Mouse (Mus musculus): ENCODE results near the gene Ntf5. TPM values are rescaled to one million over a fixed set of nuclear protein-coding genes. Genes with fewer than 3 reads are reported as not detected.
A peak's percentile ranks its signal among the peaks of the same experiment; 100 is the strongest.

The Ntf5 gene
- polyA plus RNA-seq, 1 experiment from 2014 or later = 0.33 TPM

GRCm38 (mm10) chr7:45437046-45437445 is 23.6 kb downstream of the Ntf5 start:
- ATAC-seq (replicated peaks; ENCODE audit: low FRiP score) (no peak), DNase-seq (ENCODE audit: low spot score) (no peak)
- H3K4me2 ChIP-seq (ENCODE audit: low read depth, low read length, severe bottlenecking) = no peak overlapping the region
- H3K9me3 ChIP-seq (ENCODE audit: control insufficient read depth, low read length) = no peaks in the 10 kb centered on the region
- no peaks in the 10 kb centered on the region for H3K36me3 ChIP-seq (ENCODE audit: control insufficient read depth, insufficient read depth, low read length)
- no peaks in the 10 kb centered on the region for H3K27me3 ChIP-seq (ENCODE audit: control insufficient read depth, insufficient read depth, low read length)
- 23% methylated on average over 6 of the region's 6 CpGs for WGBS
- H3K4me3 ChIP-seq (ENCODE audit: low read depth, low read length) = no peak overlapping the region
- peaks cover 16% of the 10 kb centered on the region for H3K4me1 ChIP-seq (replicated peaks; ENCODE audit: control insufficient read depth, insufficient read depth, low read length)
- H3K27ac ChIP-seq (ENCODE audit: low read depth, low read length) = no peak overlapping the region
- no peak overlapping the region for H3K9ac ChIP-seq (ENCODE audit: low read length)

- DNase-seq (ENCODE audit: low spot score) (no peak), ATAC-seq (replicated peaks; ENCODE audit: low FRiP score) (no peak)
- Histone ChIP-seq H3K27ac (ENCODE audit: low read depth, low read length) (no peak within 1 kb of the TSS), H3K4me2 (ENCODE audit: low read depth, low read length, severe bottlenecking) (no peak within 1 kb of the TSS), H3K36me3 (ENCODE audit: control insufficient read depth, insufficient read depth, low read length) (no peaks in the 10 kb centered on the region), H3K9me3 (ENCODE audit: control insufficient read depth, low read length) (no peaks in the 10 kb centered on the region), H3K9ac (ENCODE audit: low read length) (no peak within 1 kb of the TSS), H3K4me1 (replicated peaks; ENCODE audit: control insufficient read depth, insufficient read depth, low read length) (peaks cover 16% of the 10 kb centered on the region), H3K4me3 (ENCODE audit: low read depth, low read length) (no peak within 1 kb of the TSS), H3K27me3 (ENCODE audit: control insufficient read depth, insufficient read depth, low read length) (no peaks in the 10 kb centered on the region)
- WGBS = 15% methylated on average over 19 of the region's 19 CpGs
Measured at GRCm38 (mm10) chr7:45437521-45438276, 24.2 kb downstream of the Ntf5 start, which contains the start of gene Ruvbl2. TSS of gene Ruvbl2 (minus strand) at chr7:45438096.

GRCm38 (mm10) chr7:45443526-45444420 is 30.3 kb downstream of the Ntf5 start:
- ATAC-seq (replicated peaks; ENCODE audit: low FRiP score) (no peak), DNase-seq (ENCODE audit: low spot score) (no peak)
- H3K27me3 ChIP-seq (ENCODE audit: control insufficient read depth, insufficient read depth, low read length) = no peaks in the 10 kb centered on the region
- no peaks in the 10 kb centered on the region for H3K9me3 ChIP-seq (ENCODE audit: control insufficient read depth, low read length)
- H3K36me3 ChIP-seq (ENCODE audit: control insufficient read depth, insufficient read depth, low read length) = no peaks in the 10 kb centered on the region; the same call in 1 of the 2 replicates
- no peaks in the 10 kb centered on the region for H3K4me1 ChIP-seq (replicated peaks; ENCODE audit: control insufficient read depth, insufficient read depth, low read length)
- no peak overlapping the region for H3K4me2 ChIP-seq (ENCODE audit: low read depth, low read length, severe bottlenecking)
- no peak overlapping the region for H3K4me3 ChIP-seq (ENCODE audit: low read depth, low read length)
- no peak overlapping the region for H3K9ac ChIP-seq (ENCODE audit: low read length)
- 91% methylated on average over 22 of the region's 22 CpGs for WGBS
- H3K27ac ChIP-seq (ENCODE audit: low read depth, low read length) = no peak overlapping the region

GRCm38 (mm10) chr7:45446589-45446988 is 33.1 kb downstream of the Ntf5 start:
- no peaks in the 10 kb centered on the region; the same call in 1 of the 2 replicates for H3K36me3 ChIP-seq (ENCODE audit: control insufficient read depth, insufficient read depth, low read length)
- H3K27me3 ChIP-seq (ENCODE audit: control insufficient read depth, insufficient read depth, low read length) = no peaks in the 10 kb centered on the region
- H3K9me3 ChIP-seq (ENCODE audit: control insufficient read depth, low read length) = no peaks in the 10 kb centered on the region
- H3K9ac ChIP-seq (ENCODE audit: low read length) = no peak overlapping the region
- H3K27ac ChIP-seq (ENCODE audit: low read depth, low read length) = no peak overlapping the region
- H3K4me2 ChIP-seq (ENCODE audit: low read depth, low read length, severe bottlenecking) = no peak overlapping the region
- no peak for DNase-seq (ENCODE audit: low spot score)
- H3K4me3 ChIP-seq (ENCODE audit: low read depth, low read length) = no peak overlapping the region
- no peak for ATAC-seq (replicated peaks; ENCODE audit: low FRiP score)
- H3K4me1 ChIP-seq (replicated peaks; ENCODE audit: control insufficient read depth, insufficient read depth, low read length) = no peaks in the 10 kb centered on the region

- Histone ChIP-seq H3K9me3 (ENCODE audit: control insufficient read depth, low read length) (no peaks in the 10 kb centered on the region), H3K4me1 (replicated peaks; ENCODE audit: control insufficient read depth, insufficient read depth, low read length) (no peaks in the 10 kb centered on the region), H3K27ac (ENCODE audit: low read depth, low read length) (no peak overlapping the region), H3K9ac (ENCODE audit: low read length) (no peak overlapping the region), H3K36me3 (ENCODE audit: control insufficient read depth, insufficient read depth, low read length) (no peaks in the 10 kb centered on the region; the same call in 1 of the 2 replicates), H3K4me3 (ENCODE audit: low read depth, low read length) (no peak overlapping the region), H3K4me2 (ENCODE audit: low read depth, low read length, severe bottlenecking) (no peak overlapping the region), H3K27me3 (ENCODE audit: control insufficient read depth, insufficient read depth, low read length) (no peaks in the 10 kb centered on the region)
- DNase-seq (ENCODE audit: low spot score) = no peak
- ATAC-seq (replicated peaks; ENCODE audit: low FRiP score) = no peak
- 39% methylated on average over 11 of the region's 11 CpGs for WGBS
Measured at GRCm38 (mm10) chr7:45447325-45447990, 34.0 kb downstream of the Ntf5 start.

- no peak for DNase-seq (ENCODE audit: low spot score)
- no peaks in the 10 kb centered on the region for H3K9me3 ChIP-seq (ENCODE audit: control insufficient read depth, low read length)
- H3K27ac ChIP-seq (ENCODE audit: low read depth, low read length) = no peak overlapping the region
- H3K4me2 ChIP-seq (ENCODE audit: low read depth, low read length, severe bottlenecking) = no peak overlapping the region
- no peaks in the 10 kb centered on the region for H3K36me3 ChIP-seq (ENCODE audit: control insufficient read depth, insufficient read depth, low read length)
- no peaks in the 10 kb centered on the region for H3K27me3 ChIP-seq (ENCODE audit: control insufficient read depth, insufficient read depth, low read length)
- no peak overlapping the region for H3K4me3 ChIP-seq (ENCODE audit: low read depth, low read length)
- no peak overlapping the region for H3K9ac ChIP-seq (ENCODE audit: low read length)
- no peak for ATAC-seq (replicated peaks; ENCODE audit: low FRiP score)
- no peaks in the 10 kb centered on the region for H3K4me1 ChIP-seq (replicated peaks; ENCODE audit: control insufficient read depth, insufficient read depth, low read length)
- 93% methylated on average over 1 of the region's 1 CpGs for WGBS
Measured at GRCm38 (mm10) chr7:45449974-45450373, 36.5 kb downstream of the Ntf5 start.

GRCm38 (mm10) chr7:45451344-45451982 is 38.0 kb downstream of the Ntf5 start:
- ATAC-seq (replicated peaks; ENCODE audit: low FRiP score) = peak; percentile 71
- DNase-seq (ENCODE audit: low spot score) = peak; percentile 90
- no peak overlapping the region for H3K9ac ChIP-seq (ENCODE audit: low read length)

GRCm38 (mm10) chr7:45454971-45455370 is 41.5 kb downstream of the Ntf5 start:
- no peak overlapping the region for H3K4me3 ChIP-seq (ENCODE audit: low read depth, low read length)
- 84% methylated on average over 15 of the region's 15 CpGs for WGBS
- no peak for ATAC-seq (replicated peaks; ENCODE audit: low FRiP score)
- no peak overlapping the region for H3K4me2 ChIP-seq (ENCODE audit: low read depth, low read length, severe bottlenecking)
- no peak overlapping the region for H3K9ac ChIP-seq (ENCODE audit: low read length)
- no peaks in the 10 kb centered on the region; the same call in 1 of the 2 replicates for H3K4me1 ChIP-seq (replicated peaks; ENCODE audit: control insufficient read depth, insufficient read depth, low read length)
- H3K9me3 ChIP-seq (ENCODE audit: control insufficient read depth, low read length) = no peaks in the 10 kb centered on the region
- no peaks in the 10 kb centered on the region for H3K27me3 ChIP-seq (ENCODE audit: control insufficient read depth, insufficient read depth, low read length)
- peaks cover 3% of the 10 kb centered on the region; the same call in 1 of the 2 replicates for H3K36me3 ChIP-seq (ENCODE audit: control insufficient read depth, insufficient read depth, low read length)
- H3K27ac ChIP-seq (ENCODE audit: low read depth, low read length) = no peak overlapping the region
- DNase-seq (ENCODE audit: low spot score) = no peak

More at GRCm38 (mm10) chr7:45451344-45451982, 38.0 kb downstream of the Ntf5 start:
- Histone ChIP-seq H3K4me2 (ENCODE audit: low read depth, low read length, severe bottlenecking) (no peak overlapping the region), H3K36me3 (ENCODE audit: control insufficient read depth, insufficient read depth, low read length) (no peaks in the 10 kb centered on the region), H3K27ac (ENCODE audit: low read depth, low read length) (no peak overlapping the region), H3K9me3 (ENCODE audit: control insufficient read depth, low read length) (no peaks in the 10 kb centered on the region), H3K27me3 (ENCODE audit: control insufficient read depth, insufficient read depth, low read length) (no peaks in the 10 kb centered on the region), H3K4me3 (ENCODE audit: low read depth, low read length) (no peak overlapping the region), H3K4me1 (replicated peaks; ENCODE audit: control insufficient read depth, insufficient read depth, low read length) (no peaks in the 10 kb centered on the region)
- WGBS = 52% methylated on average over 23 of the region's 23 CpGs
